Mouse (Mus musculus): Measurements from ENCODE around the gene Trim14. TPM values are rescaled to one million over a fixed set of nuclear protein-coding genes. Genes with fewer than 3 reads are reported as not detected.

Gene Trim14
- 10 to 100 TPM; 57.1 to 79.8 TPM for total RNA-seq (2023)

GRCm38 (mm10) chr4:46535840-46536361 is at the start of gene Trim14:
TSS of gene Trim14 (minus strand) at chr4:46536141.

GRCm38 (mm10) chr4:46489028-46489925 is 46.7 kb downstream of the Trim14 start, which contains the start of gene Nans:
TSS of gene Nans (plus strand) at chr4:46489248.

GRCm38 (mm10) chr4:46450519-46451131 is 85.3 kb downstream of the Trim14 start, which contains the start of gene Anp32b:
TSS of gene Anp32b (plus strand) at chr4:46450902.

Other genes with a start within 250 kb of the Trim14 start
- not detected for gene Foxe1, start 192.5 kb downstream of the Trim14 start, total RNA-seq (2023)
- 10 to 100 TPM; 21.2 to 21.3 TPM for gene Trmo, start 146.7 kb downstream of the Trim14 start, total RNA-seq (2023)
- gene Hemgn, start 122.6 kb downstream of the Trim14 start, total RNA-seq (2023): 1 to 10 TPM in 1 of 2 experiments, under 1 TPM in 1; 0.77 to 2.0 TPM
- 100 to 1,000 TPM; 153 to 170 TPM for gene Anp32b, start 85.2 kb downstream of the Trim14 start, total RNA-seq (2023)
- 10 to 100 TPM; 34.3 to 39.5 TPM for gene Nans, start 46.9 kb downstream of the Trim14 start, total RNA-seq (2023)
- gene Coro2a, start 66.1 kb upstream of the Trim14 start, total RNA-seq (2023): 10 to 100 TPM; 41.5 to 53.4 TPM
- under 1 TPM; 0.62 to 0.73 TPM for gene Tbc1d2, start 114.1 kb upstream of the Trim14 start, total RNA-seq (2023)